Mouse (Mus musculus) ES-E14 (cell line): Measurements from ENCODE around the gene Apoh.

Experiments
- CHD2 ChIP-seq: IDR thresholded peaks from 2 replicates; pipeline ENCODE4 v1.6.1; 2014; ENCODE audit warnings: mild to moderate bottlenecking, low read depth, low read length, inconsistent platforms
- HCFC1 ChIP-seq: IDR thresholded peaks from 2 replicates; pipeline ENCODE4 v1.6.1; 2012; ENCODE audit warnings: low read length, inconsistent platforms, borderline replicate concordance; ENCODE audit not compliant: insufficient read depth
- MAFK ChIP-seq: IDR thresholded peaks from 2 replicates; pipeline ENCODE4 v1.6.1; 2014; ENCODE audit warnings: mild to moderate bottlenecking, low read depth, low read length, inconsistent platforms; ENCODE audit not compliant: insufficient read depth
- ZNF384 ChIP-seq: IDR thresholded peaks from 2 replicates; pipeline ENCODE4 v1.6.1; 2012; ENCODE audit warnings: low read depth, low read length, inconsistent platforms

- TF ChIP-seq HCFC1 (no peak), MAFK (no peak), CHD2 (no peak), ZNF384 (no peak)
Measured at GRCm38 (mm10) chr11:108295373-108295772, 47.8 kb upstream of the Apoh start.
